In genomic region chr9:32095511-32095910, GRCm38 (mm10) we compare ENCODE assay signal across 21 mouse cellular contexts. TPM values are rescaled to one million over a fixed set of nuclear protein-coding genes. Genes with fewer than 3 reads are reported as not detected.
DNase-seq lines count a peak whose midpoint lies in the region; ATAC-seq and TF ChIP-seq lines count a peak whose summit lies in the region.
"Had no signal": no experiment of that assay in that cellular context is flagged by ENCODE, and none has a peak within 500 bp of the region (broad histone marks: within the 10 kb centered on the region; RNA-seq: fewer than 3 reads in every experiment).

No protein-coding gene starts in this region.

- H3K27ac ChIP-seq in kidney, embryonic 16.5 days (ENCODE audit: low read length), result no peak overlapping the region
- H3K27ac ChIP-seq in kidney, postnatal 0 days, result peak overlapping the region; percentile 64; the same call in 1 of the 2 replicates
- H3K27ac ChIP-seq in kidney, embryonic 14.5 days (ENCODE audit: low read depth, low read length), result no peak overlapping the region
- peak overlapping the region; percentile 92; the same call in 1 of the 2 replicates for H3K27ac ChIP-seq in ES-E14 (ENCODE audit: insufficient read depth, low read depth, low read length, poor library complexity, severe bottlenecking)
- H3K27ac ChIP-seq in gastrocnemius, adult 2 months, result no peak overlapping the region
- H3K27ac ChIP-seq: embryonic facial prominence, embryonic 10.5 days; forebrain, embryonic 10.5 days; hindbrain, embryonic 12.5 days; hindbrain, postnatal 0 days had no signal

- WGBS in kidney, embryonic 16.5 days, result 81% methylated on average over 4 of the region's 4 CpGs
- 74% methylated on average over 4 of the region's 4 CpGs for WGBS in kidney, postnatal 0 days
- WGBS in kidney, embryonic 14.5 days, result 83% methylated on average over 4 of the region's 4 CpGs

- H3K4me2 ChIP-seq in kidney, embryonic 16.5 days (replicated peaks; ENCODE audit: low read depth, low read length), result no peak overlapping the region
- H3K4me2 ChIP-seq in kidney, postnatal 0 days (ENCODE audit: low read length), result no peak overlapping the region
- no peak overlapping the region for H3K4me2 ChIP-seq in kidney, embryonic 14.5 days (replicated peaks; ENCODE audit: low read depth, low read length)
- H3K4me2 ChIP-seq: hindbrain, embryonic 12.5 days had no signal

- no peaks in the 10 kb centered on the region for H3K27me3 ChIP-seq in kidney, embryonic 16.5 days (ENCODE audit: insufficient read depth, low read length)
- H3K27me3 ChIP-seq in kidney, postnatal 0 days (ENCODE audit: insufficient read depth, low read length), result no peaks in the 10 kb centered on the region
- H3K27me3 ChIP-seq in kidney, embryonic 14.5 days (ENCODE audit: control insufficient read depth, insufficient read depth, low read length), result no peaks in the 10 kb centered on the region
- H3K27me3 ChIP-seq: hindbrain, embryonic 12.5 days had no signal

- no peaks in the 10 kb centered on the region for H3K9me3 ChIP-seq in kidney, embryonic 16.5 days (ENCODE audit: low read length)
- H3K9me3 ChIP-seq in kidney, postnatal 0 days (replicated peaks; ENCODE audit: low read length), result no peaks in the 10 kb centered on the region
- H3K9me3 ChIP-seq in kidney, embryonic 14.5 days (ENCODE audit: control insufficient read depth, low read length), result no peaks in the 10 kb centered on the region
- H3K9me3 ChIP-seq in ES-E14 (ENCODE audit: control insufficient read depth, insufficient read depth, low read depth, low read length), result no peaks in the 10 kb centered on the region
- H3K9me3 ChIP-seq: embryonic facial prominence, embryonic 10.5 days; forebrain, embryonic 10.5 days; heart, embryonic 10.5 days; hindbrain, embryonic 12.5 days had no signal

- no peaks in the 10 kb centered on the region for H3K36me3 ChIP-seq in kidney, embryonic 16.5 days (ENCODE audit: insufficient read depth, low read length)
- no peaks in the 10 kb centered on the region for H3K36me3 ChIP-seq in kidney, postnatal 0 days (ENCODE audit: insufficient read depth, low read length)
- H3K36me3 ChIP-seq in kidney, embryonic 14.5 days (ENCODE audit: control insufficient read depth, insufficient read depth, low read length), result no peaks in the 10 kb centered on the region
- H3K36me3 ChIP-seq in ES-E14 (ENCODE audit: control insufficient read depth, insufficient read depth, low read length, poor library complexity, severe bottlenecking), result no peaks in the 10 kb centered on the region; the same call in 1 of the 2 replicates
- H3K36me3 ChIP-seq: embryonic facial prominence, embryonic 10.5 days; forebrain, embryonic 10.5 days; heart, embryonic 10.5 days; hindbrain, embryonic 12.5 days had no signal

- H3K4me3 ChIP-seq in kidney, embryonic 16.5 days (ENCODE audit: low read length), result no peak overlapping the region
- H3K4me3 ChIP-seq in kidney, postnatal 0 days (replicated peaks; ENCODE audit: low read depth, low read length), result no peak overlapping the region
- no peak overlapping the region for H3K4me3 ChIP-seq in kidney, embryonic 14.5 days (ENCODE audit: low read length)
- peak overlapping the region in 1 of 2 experiments; percentile 37; a peak in 2 of 4 replicates for H3K4me3 ChIP-seq in ES-E14 (ENCODE audit: insufficient read depth in 1 of 2, low read depth in 1 of 2, low read length in 2 of 2, poor library complexity in 1 of 2, severe bottlenecking in 1 of 2)
- no peak overlapping the region for H3K4me3 ChIP-seq in gastrocnemius, adult 2 months
- H3K4me3 ChIP-seq: embryonic facial prominence, embryonic 10.5 days; forebrain, embryonic 10.5 days; heart, embryonic 10.5 days; hindbrain, embryonic 12.5 days had no signal

- no peak for ATAC-seq in kidney, embryonic 16.5 days (ENCODE audit: low FRiP score, low TSS enrichment)
- no peak for ATAC-seq in kidney, postnatal 0 days (replicated peaks; ENCODE audit: low FRiP score, low read depth)
- ATAC-seq in kidney, embryonic 14.5 days (ENCODE audit: low FRiP score, low TSS enrichment), result no peak
- ATAC-seq: forebrain, embryonic 14.5 days; hindbrain, postnatal 0 days had no signal

- DNase-seq in kidney, adult 11 months, result peak; percentile 29
- no peak for DNase-seq in kidney, postnatal 0 days (ENCODE audit: low spot score)
- DNase-seq in ES-E14 (ENCODE audit: low read depth, low spot score), result peak; percentile 86
- DNase-seq in kidney, postnatal 36 days, result peak; percentile 36 to 60
- no peak for DNase-seq in gastrocnemius, adult 2 months
- DNase-seq in liver, result no peak
- DNase-seq: adrenal gland, adult 8-10 months; cerebellum, adult 2 months; cerebellum, postnatal 10 days; gastrocnemius, postnatal 36 days; heart, adult 11 months; heart, postnatal 10 days; heart, postnatal 4 days had no signal

- in situ Hi-C loops in ES-E14 (cut with MboI; ENCODE audit: low sequenced_read_pairs in 2 of 2, unreplicated experiment in 2 of 2), result no loop called here

- peak; percentile 12; the same call in 1 of the 2 replicates for TF ChIP-seq CTCF in kidney, postnatal 0 days (IDR thresholded peaks at IDR 0.05; ENCODE audit: low read depth)
- TF ChIP-seq CTCF in gastrocnemius, adult 2 months (IDR thresholded peaks at IDR 0.05), result no peak

- no peak overlapping the region for H3K9ac ChIP-seq in kidney, embryonic 16.5 days (replicated peaks; ENCODE audit: low read length)
- H3K9ac ChIP-seq in kidney, postnatal 0 days (ENCODE audit: low read depth, low read length), result no peak overlapping the region
- H3K9ac ChIP-seq in kidney, embryonic 14.5 days (ENCODE audit: low read depth, low read length), result no peak overlapping the region
- no peak overlapping the region for H3K9ac ChIP-seq in ES-E14 (ENCODE audit: insufficient read depth, low read depth, low read length, poor library complexity, severe bottlenecking)
- H3K9ac ChIP-seq: hindbrain, embryonic 12.5 days had no signal

- peaks cover 16% of the 10 kb centered on the region for H3K4me1 ChIP-seq in kidney, embryonic 16.5 days (ENCODE audit: insufficient read depth, low read length)
- H3K4me1 ChIP-seq in kidney, postnatal 0 days (replicated peaks; ENCODE audit: insufficient read depth, low read length), result peaks cover 3% of the 10 kb centered on the region; the same call in 1 of the 2 replicates
- H3K4me1 ChIP-seq in kidney, embryonic 14.5 days (ENCODE audit: control insufficient read depth, insufficient read depth, low read length), result peaks cover 15% of the 10 kb centered on the region
- H3K4me1 ChIP-seq in ES-E14 (ENCODE audit: control insufficient read depth in 2 of 2, insufficient read depth in 2 of 2, low read length in 2 of 2, poor library complexity in 1 of 2), result peaks cover 8 to 14% of the 10 kb centered on the region in 2 experiments

- intact Hi-C loops in gastrocnemius, adult 2 months (cut with DNase I), result no loop called here

TF ChIP-seq in ES-E14, 5 proteins besides CTCF, POLR2A, EP300 and RAD21:
- TF ChIP-seq CHD2 (IDR thresholded peaks at IDR 0.05; ENCODE audit: low read depth, low read length) (no peak; the same call in 1 of the 2 replicates), MAFK (IDR thresholded peaks at IDR 0.05; ENCODE audit: insufficient read depth, low read depth, low read length) (no peak), HCFC1 (IDR thresholded peaks at IDR 0.05; ENCODE audit: borderline replicate concordance, insufficient read depth, low read length) (no peak)

RNA-seq across cellular contexts. Expression of gene Arhgap32, which starts 20.4 kb away (rescaled TPM):
- polyA plus RNA-seq in kidney, embryonic 16.5 days (2015; fragmentation: Nextera tagmentation; extraction: Ambion mirVana), result 9.6 and 10.7 TPM in 2 replicates
- polyA plus RNA-seq in kidney, postnatal 0 days (2015; fragmentation: Nextera tagmentation; extraction: Ambion mirVana), result 9.4 and 10.1 TPM in 2 replicates
- polyA plus RNA-seq in kidney, embryonic 14.5 days (2014; fragmentation: Nextera tagmentation; extraction: Ambion mirVana), result 6.6 and 10.6 TPM in 2 replicates
- total RNA-seq in ES-E14 (2012; rRNA removed), result 12.4 and 13.9 TPM in 2 replicates
- total RNA-seq in gastrocnemius, adult 2 months (2021), result 1 to 10 TPM; 6.6 to 7.6 TPM

Comparison
In these comparisons a context has a peak if more than half of its experiments do, and no peak if none do; other contexts are left out.
1. DNase-seq: peak in kidney, adult 11 months (single experiment), ES-E14 (single experiment) and kidney, postnatal 36 days (2 of 2); none in kidney, postnatal 0 days (single experiment), gastrocnemius, adult 2 months (single experiment) and liver (single experiment).
2. H3K27ac ChIP-seq: peak in kidney, postnatal 0 days (single experiment) and ES-E14 (single experiment); none in kidney, embryonic 16.5 days (single experiment), kidney, embryonic 14.5 days (single experiment) and gastrocnemius, adult 2 months (single experiment).